Mouse (Mus musculus) heart, postnatal 14 days (tissue): ENCODE data around the gene Narfl. TPM values are rescaled to one million over a fixed set of nuclear protein-coding genes. Genes with fewer than 3 reads are reported as not detected.

Experiments used
- DNase-seq, 2 experiments: peaks; one replicate each; pipeline ENCODE4 v3.0.0; 2021 to 2022
- intact Hi-C: fragments of 180-260 bp; cut with DNase I; formaldehyde crosslinking; loops from one replicate; pipeline ENCODE4 v1.15.1; 2025
- microRNA-seq, 2 experiments: library from miRNA; unstranded; fragments of <30 nt; microRNA quantifications; one replicate each; pipeline ENCODE4 v1.2.0; 2021 to 2022
- total RNA-seq, 2 experiments: library from RNA; stranded (reverse); gene quantifications; 2 replicates each; pipeline ENCODE4 v1.2.3; 2021

The Narfl gene
- total RNA-seq, 2 experiments from 2014 or later: 44.8 TPM

GRCm38 (mm10) chr17:25827546-25828222, 54.1 kb downstream of the Narfl start:
- DNase-seq: no peak
- intact Hi-C loops: no loop called here

DNA sequence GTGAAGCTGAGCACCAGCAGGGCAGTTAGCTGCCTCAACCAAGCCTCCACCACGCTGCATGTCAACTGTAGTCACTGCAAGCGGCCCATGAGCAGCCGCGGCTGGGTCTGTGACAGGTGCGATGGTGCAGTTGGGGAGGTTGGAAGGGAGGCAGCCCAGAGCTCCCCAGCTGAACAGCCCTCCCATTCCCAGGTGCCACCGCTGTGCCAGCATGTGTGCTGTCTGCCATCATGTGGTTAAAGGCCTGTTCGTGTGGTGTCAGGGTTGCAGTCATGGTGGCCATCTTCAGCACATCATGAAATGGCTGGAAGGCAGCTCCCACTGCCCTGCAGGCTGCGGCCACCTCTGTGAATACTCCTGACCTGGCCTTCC, 54.6 kb downstream of the Narfl start:
- intact Hi-C loops: no loop called here
- DNase-seq: no peak

GRCm38 (mm10) chr17:25828712-25829557, 55.4 kb downstream of the Narfl start, which contains the start of gene Jmjd8:
Gene Jmjd8, plus strand, starts transcription at chr17:25828867.
- peak; percentile 74 to 79 for DNase-seq
- intact Hi-C loops: no loop called here

- no peak for DNase-seq
- intact Hi-C loops: no loop called here
Observed at GRCm38 (mm10) chr17:25829558-25830017, 56.0 kb downstream of the Narfl start.

DNA sequence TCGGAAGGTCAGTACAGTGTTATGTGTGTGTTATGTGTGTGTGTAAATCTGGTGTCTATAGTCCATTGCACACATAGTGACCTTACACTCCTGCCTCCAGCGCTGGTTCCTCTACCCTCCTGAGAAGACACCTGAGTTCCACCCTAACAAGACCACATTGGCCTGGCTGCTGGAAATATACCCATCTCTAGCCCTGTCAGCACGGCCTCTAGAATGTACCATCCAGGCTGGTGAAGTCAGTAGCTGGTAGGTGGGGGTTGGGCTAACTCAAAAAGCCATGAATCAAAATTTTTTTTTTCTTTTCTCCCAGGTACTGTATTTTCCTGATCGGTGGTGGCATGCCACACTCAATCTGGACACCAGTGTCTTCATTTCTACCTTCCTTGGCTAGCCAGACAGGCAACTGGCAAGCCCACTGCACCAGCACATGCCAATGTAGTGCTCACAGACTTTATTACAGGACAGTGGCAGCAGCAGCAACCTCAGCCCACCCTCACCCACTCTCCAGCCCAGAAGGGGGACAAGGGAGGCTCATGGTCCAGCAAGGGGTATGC, 56.7 kb downstream of the Narfl start:
- no peak for DNase-seq
- intact Hi-C loops: no loop called here

DNA sequence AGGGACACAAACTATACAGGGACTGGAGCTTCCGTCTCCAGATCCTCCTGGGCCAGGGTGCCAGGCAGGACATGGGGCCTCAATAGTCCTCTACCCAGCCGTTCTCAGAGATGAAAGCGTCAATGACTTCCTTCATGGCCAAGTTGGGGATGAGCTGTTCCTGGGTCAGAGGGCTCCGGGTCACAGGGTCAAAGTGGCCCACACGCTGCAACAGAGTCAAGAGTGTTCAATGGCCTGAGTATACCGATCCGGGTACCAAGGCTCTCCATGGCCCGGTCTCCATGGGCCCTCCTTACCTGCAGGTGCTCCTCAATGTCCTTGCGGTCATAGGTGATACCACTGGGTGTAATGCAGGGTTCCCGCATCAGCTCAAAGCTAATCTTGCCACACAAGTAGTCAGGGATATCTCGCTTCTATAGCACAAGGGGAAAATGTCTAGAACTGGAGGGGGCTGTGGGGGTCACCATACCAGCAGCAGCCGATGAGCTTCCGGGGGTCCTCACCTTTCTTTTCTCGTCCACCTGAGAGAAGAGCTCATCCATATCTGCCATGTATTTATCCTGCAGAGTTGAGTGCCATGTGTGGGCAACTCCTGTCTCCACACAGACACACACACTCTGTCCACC, 57.3 kb downstream of the Narfl start:
- intact Hi-C loops: no loop called here
- no peak for DNase-seq

- DNase-seq: peak in 1 of 2 experiments; percentile 31
- intact Hi-C loops: no loop called here
Observed at GRCm38 (mm10) chr17:25831451-25832281, 58.1 kb downstream of the Narfl start.

DNA sequence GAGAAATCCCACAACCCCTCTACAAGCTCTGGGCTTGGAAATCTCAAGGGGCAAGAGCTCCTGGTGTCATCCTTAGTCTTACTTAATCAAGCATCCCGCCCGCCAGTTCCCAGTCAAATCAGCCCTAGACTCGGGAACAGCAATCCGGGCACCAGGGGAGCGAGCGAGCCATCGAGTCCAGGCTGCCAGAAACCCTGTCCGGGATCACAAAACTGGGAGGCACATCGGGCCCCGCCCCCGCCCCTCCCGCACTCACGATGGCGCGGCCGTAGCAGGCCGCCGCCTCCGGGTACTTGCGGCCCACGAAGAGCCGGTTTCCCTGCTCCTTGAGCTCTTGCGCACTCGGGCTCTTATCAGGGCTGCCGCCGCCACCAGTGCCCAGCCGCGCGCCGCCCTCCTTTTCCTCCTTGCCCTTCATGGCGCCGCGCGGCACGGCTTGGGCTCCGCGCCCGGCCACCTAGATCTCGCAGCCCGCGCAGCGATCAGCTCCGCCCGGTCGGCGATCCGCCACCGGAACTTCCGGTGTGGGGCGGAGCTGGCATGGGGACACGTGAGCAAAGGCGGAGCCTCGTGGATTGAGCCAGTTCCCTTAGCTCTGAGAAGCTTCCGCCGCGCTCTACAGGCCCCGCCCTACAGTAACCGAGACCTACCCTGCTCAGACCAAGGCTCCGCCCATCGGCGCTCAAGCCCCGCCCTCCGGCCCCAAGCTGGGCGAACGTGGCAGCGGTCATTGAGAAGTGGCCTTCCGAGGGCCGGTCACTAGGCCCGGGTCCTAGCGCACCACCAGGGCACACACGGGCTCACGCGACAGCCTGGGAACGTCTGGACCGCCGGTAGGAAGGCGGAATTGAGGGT, 59.1 kb downstream of the Narfl start:
- intact Hi-C loops: no loop called here
- peak; percentile 100 for DNase-seq

Small RNAs within 50 kb of the gene (microRNA-seq; reads per million reads assigned to microRNA genes)
- gene Gm25083: 0 reads per million in 2 experiments
- gene Mir3082: 1.1 to 2.8 reads per million in 2 experiments
- gene Mir6966: 3.2 to 4.1 reads per million in 2 experiments

Other genes with a start within 250 kb of the Narfl start
- gene Sox8, start 203.1 kb upstream of the Narfl start, total RNA-seq: under 1 TPM; 0.56 to 0.67 TPM
- gene Lmf1, start 194.7 kb upstream of the Narfl start, total RNA-seq: 10 to 100 TPM; 26.2 to 28.0 TPM
- gene Gng13, start 56.6 kb upstream of the Narfl start, total RNA-seq: 1 to 10 TPM; 1.7 to 2.1 TPM
- gene Chtf18, start 46.4 kb upstream of the Narfl start, total RNA-seq: 1 to 10 TPM; 1.1 to 4.4 TPM
- gene Rpusd1, start 46.1 kb upstream of the Narfl start, total RNA-seq: 1 to 10 TPM; 5.0 to 5.4 TPM
- not detected for gene Mslnl, start 37.7 kb upstream of the Narfl start, total RNA-seq
- 10 to 100 TPM; 30.0 to 34.5 TPM for gene Msln, start 19.4 kb upstream of the Narfl start, total RNA-seq
- 10 to 100 TPM; 15.0 to 15.1 TPM for gene Haghl, start 11.9 kb downstream of the Narfl start, total RNA-seq
- under 1 TPM in 1 of 2 experiments, not detected in 1; 0.17 TPM for gene Ccdc78, start 12.8 kb downstream of the Narfl start, total RNA-seq
- gene Fam173a, start 19.1 kb downstream of the Narfl start, total RNA-seq: 10 to 100 TPM; 36.4 to 37.4 TPM
- not detected for gene AC134908.4, start 21.9 kb downstream of the Narfl start, total RNA-seq
- gene Metrn, start 23.4 kb downstream of the Narfl start, total RNA-seq: 10 to 100 TPM; 67.1 to 74.7 TPM
- 1 to 10 TPM in 1 of 2 experiments, under 1 TPM in 1; 1.00 to 1.2 TPM for gene Fbxl16, start 35.3 kb downstream of the Narfl start, total RNA-seq
- gene Wdr24, start 49.9 kb downstream of the Narfl start, total RNA-seq: 10 to 100 TPM; 10.5 to 11.0 TPM
- 10 to 100 TPM; 33.1 to 34.1 TPM for gene Jmjd8, start 55.1 kb downstream of the Narfl start, total RNA-seq
- gene Stub1, start 59.6 kb downstream of the Narfl start, total RNA-seq: 100 to 1,000 TPM; 106 to 109 TPM
- 1 to 10 TPM; 2.5 to 3.1 TPM for gene Rhbdl1, start 63.5 kb downstream of the Narfl start, total RNA-seq
- gene Gm20683, start 68.0 kb downstream of the Narfl start, total RNA-seq: 1 to 10 TPM; 2.9 to 3.0 TPM
- gene Rhot2, start 71.1 kb downstream of the Narfl start, total RNA-seq: 100 to 1,000 TPM; 103 to 105 TPM
- gene Wdr90, start 87.7 kb downstream of the Narfl start, total RNA-seq: 1 to 10 TPM; 5.2 to 5.7 TPM
- 100 to 1,000 TPM; 226 to 230 TPM for gene Mcrip2, start 95.0 kb downstream of the Narfl start, total RNA-seq
- gene Mettl26, start 101.3 kb downstream of the Narfl start, total RNA-seq: 10 to 100 TPM; 11.3 to 13.2 TPM
- gene Wfikkn1, start 107.1 kb downstream of the Narfl start, total RNA-seq: under 1 TPM; 0.91 to 1.00 TPM
- gene Rab40c, start 146.0 kb downstream of the Narfl start, total RNA-seq: 10 to 100 TPM; 14.4 to 20.0 TPM
- 10 to 100 TPM; 60.6 to 62.7 TPM for gene Pigq, start 171.2 kb downstream of the Narfl start, total RNA-seq
- gene Nhlrc4, start 171.2 kb downstream of the Narfl start, total RNA-seq: under 1 TPM in 1 of 2 experiments, not detected in 1; 0.17 TPM
- gene A930017K11Rik, start 178.8 kb downstream of the Narfl start, total RNA-seq: not detected
- 10 to 100 TPM; 11.4 to 13.1 TPM for gene Capn15, start 212.0 kb downstream of the Narfl start, total RNA-seq